Mouse (Mus musculus) MEL (cell line): ENCODE measurements around the gene Fnbp1l. TPM values are rescaled to one million over a fixed set of nuclear protein-coding genes. Genes with fewer than 3 reads are reported as not detected.

Experiments
- DNase-seq: peaks from one replicate; pipeline ENCODE4 v3.0.0; 2011; ENCODE audit warnings: low read depth, low spot score
- H3K27ac ChIP-seq: 2 replicates; pipeline ENCODE4 v1.5.1; 2012; ENCODE audit warnings: low read depth, mild to moderate bottlenecking, control low read depth, low read length, moderate library complexity; ENCODE audit not compliant: control insufficient read depth
- H3K27me3 ChIP-seq, 2 experiments: fragments of 150-350 bp in 1 of 2; sonication (generic) in 1 of 2; 2 replicates each; pipeline ENCODE4 v1.6.1; 2012; ENCODE audit warnings: low read length in 2 of 2, mild to moderate bottlenecking in 2 of 2, improper control_type of control experiment in 1 of 2, moderate library complexity in 1 of 2; ENCODE audit not compliant: insufficient read depth in 2 of 2, control insufficient read depth in 1 of 2
- H3K36me3 ChIP-seq, 2 experiments: 2 replicates each; pipeline ENCODE4 v1.6.1; 2012 to 2014; ENCODE audit warnings: low read length in 2 of 2, improper control_type of control experiment in 1 of 2, inconsistent platforms in 1 of 2, mild to moderate bottlenecking in 1 of 2; ENCODE audit not compliant: insufficient read depth in 2 of 2, control insufficient read depth in 1 of 2
- H3K4me1 ChIP-seq, 2 experiments: fragments of 150-350 bp in 1 of 2; sonication (generic) in 1 of 2; 2 replicates each; pipeline ENCODE4 v1.6.1; 2012; ENCODE audit warnings: low read length in 2 of 2, improper control_type of control experiment in 1 of 2, mild to moderate bottlenecking in 1 of 2; ENCODE audit not compliant: insufficient read depth in 2 of 2, control insufficient read depth in 1 of 2
- H3K4me3 ChIP-seq, 2 experiments: fragments of 150-350 bp in 1 of 2; sonication (generic) in 1 of 2; 2 replicates each; pipeline ENCODE4 v1.5.1; 2012; ENCODE audit warnings: low read depth in 2 of 2, low read length in 2 of 2, mild to moderate bottlenecking in 2 of 2, moderate library complexity in 2 of 2, control low read depth in 1 of 2, improper control_type of control experiment in 1 of 2; ENCODE audit not compliant: control insufficient read depth in 1 of 2, insufficient read depth in 1 of 2
- H3K79me2 ChIP-seq: 2 replicates; pipeline ENCODE4 v1.6.1; 2012; ENCODE audit warnings: mild to moderate bottlenecking, low read length, moderate library complexity; ENCODE audit not compliant: control insufficient read depth, poor library complexity, insufficient read depth
- H3K9ac ChIP-seq: 2 replicates; pipeline ENCODE4 v1.6.1; 2012; ENCODE audit warnings: low read depth, mild to moderate bottlenecking, control low read depth, low read length, moderate library complexity; ENCODE audit not compliant: control insufficient read depth, poor library complexity, severe bottlenecking
- H3K9me3 ChIP-seq: fragments of 150-350 bp; sonication (generic); replicated peaks from 2 replicates; pipeline ENCODE4 v1.6.1; 2012; ENCODE audit warnings: mild to moderate bottlenecking, low read length, improper control_type of control experiment, moderate library complexity; ENCODE audit not compliant: insufficient read depth
- CHD1 ChIP-seq: IDR thresholded peaks from 2 replicates; pipeline ENCODE4 v1.6.1; 2012; ENCODE audit warnings: low read depth, mild to moderate bottlenecking, inconsistent platforms, low read length, improper control_type of control experiment
- ELF1 ChIP-seq: IDR thresholded peaks from 2 replicates; pipeline ENCODE4 v1.6.1; 2014; ENCODE audit warnings: low read depth, mild to moderate bottlenecking, inconsistent platforms, low read length, improper control_type of control experiment, moderate library complexity
- ETS1 ChIP-seq: IDR thresholded peaks from 2 replicates; pipeline ENCODE4 v1.6.1; 2012; ENCODE audit warnings: low read depth, mild to moderate bottlenecking, inconsistent platforms, low read length, improper control_type of control experiment, moderate library complexity
- GABPA ChIP-seq: IDR thresholded peaks from 2 replicates; pipeline ENCODE4 v1.6.1; 2012; ENCODE audit warnings: low read depth, mild to moderate bottlenecking, inconsistent platforms, low read length, improper control_type of control experiment, moderate library complexity
- JUND ChIP-seq: IDR thresholded peaks from 2 replicates; pipeline ENCODE4 v1.6.1; 2011; ENCODE audit warnings: low read depth, mild to moderate bottlenecking, improper control_type of control experiment, low read length
- MAFK ChIP-seq: IDR thresholded peaks from 2 replicates; pipeline ENCODE4 v1.6.1; 2011; ENCODE audit warnings: low read depth, mild to moderate bottlenecking, low read length, improper control_type of control experiment, borderline replicate concordance
- MAZ ChIP-seq: IDR thresholded peaks from 2 replicates; pipeline ENCODE4 v1.6.1; 2012; ENCODE audit warnings: low read depth, mild to moderate bottlenecking, inconsistent platforms, low read length, improper control_type of control experiment
- MXI1 ChIP-seq: IDR thresholded peaks from 2 replicates; pipeline ENCODE4 v1.6.1; 2011; ENCODE audit warnings: mild to moderate bottlenecking, low read depth, low read length, improper control_type of control experiment
- NELFE ChIP-seq: IDR thresholded peaks from 2 replicates; pipeline ENCODE4 v1.6.1; 2011; ENCODE audit warnings: low read depth, low read length, improper control_type of control experiment
- NRF1 ChIP-seq: IDR thresholded peaks from 2 replicates; pipeline ENCODE4 v1.6.1; 2014; ENCODE audit warnings: low read depth, mild to moderate bottlenecking, inconsistent platforms, low read length, improper control_type of control experiment, moderate library complexity; ENCODE audit not compliant: poor library complexity, insufficient read depth, severe bottlenecking
- POLR2AphosphoS2 ChIP-seq: IDR thresholded peaks from 2 replicates; pipeline ENCODE4 v1.6.1; 2011; ENCODE audit warnings: low read length, improper control_type of control experiment
- RAD21 ChIP-seq: IDR thresholded peaks from 2 replicates; pipeline ENCODE4 v1.6.1; 2011; ENCODE audit warnings: mild to moderate bottlenecking, low read depth, low read length, improper control_type of control experiment
- RCOR1 ChIP-seq: IDR thresholded peaks from 2 replicates; pipeline ENCODE4 v1.6.1; 2012; ENCODE audit warnings: low read depth, mild to moderate bottlenecking, inconsistent platforms, low read length, improper control_type of control experiment
- SMC3 ChIP-seq: IDR thresholded peaks from 2 replicates; pipeline ENCODE4 v1.6.1; 2011; ENCODE audit warnings: low read depth, low read length, improper control_type of control experiment
- TAL1 ChIP-seq: IDR thresholded peaks from 2 replicates; pipeline ENCODE4 v1.6.1; 2012; ENCODE audit warnings: mild to moderate bottlenecking, inconsistent platforms, low read length, moderate library complexity, mixed read lengths
- TBP ChIP-seq: IDR thresholded peaks from 2 replicates; pipeline ENCODE4 v1.8.0; 2011; ENCODE audit warnings: low read depth, low read length, improper control_type of control experiment
- TCF12 ChIP-seq: IDR thresholded peaks from 2 replicates; pipeline ENCODE4 v1.6.1; 2014; ENCODE audit warnings: low read depth, mild to moderate bottlenecking, inconsistent platforms, low read length, improper control_type of control experiment, moderate library complexity
- USF1 ChIP-seq: IDR thresholded peaks from 2 replicates; pipeline ENCODE4 v1.6.1; 2014; ENCODE audit warnings: low read depth, mild to moderate bottlenecking, inconsistent platforms, low read length, improper control_type of control experiment, moderate library complexity
- ZMIZ1 ChIP-seq: IDR thresholded peaks from 2 replicates; pipeline ENCODE4 v1.6.1; 2012; ENCODE audit warnings: low read depth, mild to moderate bottlenecking, inconsistent platforms, low read length, improper control_type of control experiment, moderate library complexity
- ZNF384 ChIP-seq: IDR thresholded peaks from 2 replicates; pipeline ENCODE4 v1.6.1; 2012; ENCODE audit warnings: low read depth, mild to moderate bottlenecking, inconsistent platforms, low read length, improper control_type of control experiment
- polyA plus RNA-seq, 2 experiments: library from polyadenylated mRNA; stranded (reverse) in 1 of 2; unstranded in 1 of 2; fragments of >175 nt in 1 of 2; fragments of >200 nt in 1 of 2; gene quantifications; 2 replicates each; pipeline versions ENCODE4 v1.2.1 to v1.2.4; 2012; ENCODE audit warnings: low replicate concordance in 2 of 2, low read depth in 1 of 2; ENCODE audit not compliant: insufficient read length in 2 of 2, insufficient read depth in 1 of 2, missing spikeins in 1 of 2
- total RNA-seq: library from RNA; depleted of rRNA; stranded (reverse); fragments of 300-350 nt; gene quantifications from 2 replicates; pipeline ENCODE4 v1.2.3, GENCODE M21; 2012

Fnbp1l gene
- total and polyA plus RNA-seq, 3 experiments: not detected

DNA sequence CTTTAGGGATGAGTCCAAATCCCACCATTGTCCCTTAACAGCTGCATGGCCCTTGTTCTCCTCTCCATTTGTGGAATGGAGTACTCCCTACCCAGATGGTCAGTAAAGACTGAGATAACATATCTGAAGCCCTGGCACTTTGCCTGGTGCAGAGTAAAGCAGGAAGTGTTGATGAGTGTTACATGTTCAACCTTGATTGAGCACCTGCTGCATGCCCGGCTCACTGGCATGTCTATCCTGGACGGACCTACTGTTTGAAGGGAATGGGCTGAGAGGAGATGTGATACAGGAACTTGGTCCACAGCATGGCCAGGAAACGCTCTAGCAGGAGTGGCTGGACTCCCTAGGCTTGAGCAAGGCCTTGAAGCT, 103.2 kb downstream of the Fnbp1l start:
- TF ChIP-seq TAL1 (no peak), POLR2AphosphoS2 (no peak), ELF1 (no peak), RCOR1 (no peak), TBP (no peak), CHD1 (no peak), ZMIZ1 (no peak), NELFE (no peak), ZNF384 (no peak)
- TF ChIP-seq, all 39 proteins: peak for 0
- no peaks in the 10 kb centered on the region for H3K27me3 ChIP-seq
- H3K9me3 ChIP-seq: no peaks in the 10 kb centered on the region
- DNase-seq: no peak
- H3K9ac ChIP-seq: no peak overlapping the region
- no peaks in the 10 kb centered on the region for H3K4me1 ChIP-seq
- H3K4me3 ChIP-seq: no peak overlapping the region
- no peak overlapping the region for H3K27ac ChIP-seq
- no peaks in the 10 kb centered on the region for H3K36me3 ChIP-seq
- H3K79me2 ChIP-seq: no peaks in the 10 kb centered on the region

- DNase-seq: no peak
- no peaks in the 10 kb centered on the region for H3K27me3 ChIP-seq
- no peak overlapping the region for H3K27ac ChIP-seq
- H3K79me2 ChIP-seq: no peaks in the 10 kb centered on the region
- H3K9me3 ChIP-seq: no peaks in the 10 kb centered on the region
- H3K36me3 ChIP-seq: no peaks in the 10 kb centered on the region
- H3K4me3 ChIP-seq: no peak overlapping the region
- TF ChIP-seq RAD21 (no peak), MAZ (no peak), NRF1 (no peak), RCOR1 (no peak), ETS1 (no peak), GABPA (no peak), USF1 (no peak), JUND (no peak), TCF12 (no peak), SMC3 (no peak), MAFK (no peak), MXI1 (no peak)
- H3K9ac ChIP-seq: no peak overlapping the region
- H3K4me1 ChIP-seq: no peaks in the 10 kb centered on the region
Measured at GRCm38 (mm10) chr3:122515568-122516326, 103.8 kb downstream of the Fnbp1l start.
